Mouse (Mus musculus) hindbrain, embryonic 14.5 days (tissue): ENCODE measurements around the gene Ifnab. TPM values are rescaled to one million over a fixed set of nuclear protein-coding genes. Genes with fewer than 3 reads are reported as not detected.

Source experiments
- ATAC-seq: fragments of 200-750 bp; cut with Nextera tagmentation; 2 replicates; pipeline ENCODE4 v1.8.0; 2017; ENCODE audit warnings: moderate number of reproducible peaks, mild to moderate bottlenecking, moderate TSS enrichment, moderate library complexity; ENCODE audit not compliant: low FRiP score
- DNase-seq: peaks from one replicate; pipeline ENCODE4 v3.0.0-alpha.2; 2015; ENCODE audit warnings: low spot score
- H3K27ac ChIP-seq: fragments of 300-500 bp; sonication (generic); 2 replicates; pipeline ENCODE4 v1.5.1; 2014; ENCODE audit warnings: mild to moderate bottlenecking, moderate library complexity
- H3K27me3 ChIP-seq: fragments of 300-500 bp; sonication (generic); 2 replicates; pipeline ENCODE4 v1.6.1; 2014; ENCODE audit warnings: mild to moderate bottlenecking, low read length, mixed read lengths; ENCODE audit not compliant: control insufficient read depth, insufficient read depth
- H3K36me3 ChIP-seq: fragments of 300-500 bp; sonication (generic); replicated peaks from 2 replicates; pipeline ENCODE4 v1.6.1; 2014; ENCODE audit not compliant: control insufficient read depth, insufficient read depth
- H3K4me1 ChIP-seq: fragments of 300-500 bp; sonication (generic); replicated peaks from 2 replicates; pipeline ENCODE4 v1.6.1; 2014; ENCODE audit warnings: antibody characterized with exemption, low read length, mixed read lengths; ENCODE audit not compliant: control insufficient read depth, insufficient read depth
- H3K4me2 ChIP-seq: fragments of 300-500 bp; sonication (generic); replicated peaks from 2 replicates; pipeline ENCODE4 v1.6.1; 2014; ENCODE audit warnings: mild to moderate bottlenecking, moderate library complexity
- H3K4me3 ChIP-seq: fragments of 300-500 bp; sonication (generic); replicated peaks from 2 replicates; pipeline ENCODE4 v1.5.1; 2014; ENCODE audit warnings: mild to moderate bottlenecking, low read length
- H3K9ac ChIP-seq: fragments of 300-500 bp; sonication (generic); 2 replicates; pipeline ENCODE4 v1.6.1; 2014
- H3K9me3 ChIP-seq: fragments of 300-500 bp; sonication (generic); 2 replicates; pipeline ENCODE4 v1.6.1; 2016; ENCODE audit warnings: low read length; ENCODE audit not compliant: control insufficient read depth
- WGBS: fragments of 180-500 bp; shearing (Covaris S2); extraction: QIAGEN DNeasy Blood & Tissue Kit; methylation state at CpG from one replicate; pipeline ENCODE4 v1.1.7; 2014; 5-methylcytosine and 5-hydroxymethylcytosine counted together
- polyA plus RNA-seq: library from polyadenylated mRNA; unstranded; fragments of >200 nt; fragmentation: Nextera tagmentation; extraction: Ambion mirVana; gene quantifications from 2 replicates; pipeline ENCODE4 v1.2.1, GENCODE M21; 2014

Gene Ifnab
- not detected in 2 replicates for polyA plus RNA-seq

- no peak within 1 kb of the TSS for H3K9ac ChIP-seq
- no peaks in the 10 kb centered on the region for H3K36me3 ChIP-seq
- H3K27ac ChIP-seq, result no peak within 1 kb of the TSS
- DNase-seq (no peak), ATAC-seq (no peak)
- H3K9me3 ChIP-seq, result no peaks in the 10 kb centered on the region
- H3K4me3 ChIP-seq, result no peak within 1 kb of the TSS
- H3K27me3 ChIP-seq, result no peaks in the 10 kb centered on the region
- H3K4me1 ChIP-seq, result no peaks in the 10 kb centered on the region
- 60% methylated on average over 2 of the region's 2 CpGs for WGBS
- H3K4me2 ChIP-seq, result no peak within 1 kb of the TSS
These were observed at the start of gene Ifnab for GRCm38 (mm10) chr4:88691259-88691658. Gene Ifnab, minus strand, starts transcription at chr4:88691359.

- no peak overlapping the region for H3K9ac ChIP-seq
- no peak overlapping the region for H3K4me3 ChIP-seq
- H3K4me1 ChIP-seq, result no peaks in the 10 kb centered on the region
- ATAC-seq (no peak), DNase-seq (no peak)
- H3K9me3 ChIP-seq, result no peaks in the 10 kb centered on the region
- no peaks in the 10 kb centered on the region for H3K27me3 ChIP-seq
- H3K4me2 ChIP-seq, result no peak overlapping the region
- 92% methylated on average over 6 of the region's 6 CpGs for WGBS
- no peak overlapping the region for H3K27ac ChIP-seq
- H3K36me3 ChIP-seq, result no peaks in the 10 kb centered on the region
These were observed 47.9 kb upstream of the Ifnab start for GRCm38 (mm10) chr4:88739036-88739435.

GRCm38 (mm10) chr4:88738480-88738879 lies 47.3 kb upstream of the Ifnab start:
- Histone ChIP-seq H3K4me1 (no peaks in the 10 kb centered on the region), H3K9ac (no peak overlapping the region), H3K4me2 (no peak overlapping the region), H3K27me3 (no peaks in the 10 kb centered on the region), H3K27ac (no peak overlapping the region), H3K9me3 (no peaks in the 10 kb centered on the region), H3K4me3 (no peak overlapping the region), H3K36me3 (no peaks in the 10 kb centered on the region)
- ATAC-seq, result no peak
- 5% methylated on average over 2 of the region's 2 CpGs for WGBS
- DNase-seq, result peak; percentile 72

- WGBS, result 2% methylated on average over 1 of the region's 1 CpGs
- no peaks in the 10 kb centered on the region for H3K36me3 ChIP-seq
- no peaks in the 10 kb centered on the region for H3K4me1 ChIP-seq
- no peaks in the 10 kb centered on the region for H3K9me3 ChIP-seq
- H3K27me3 ChIP-seq, result no peaks in the 10 kb centered on the region
- no peak overlapping the region for H3K4me2 ChIP-seq
- ATAC-seq (no peak), DNase-seq (no peak)
- no peak overlapping the region for H3K4me3 ChIP-seq
- H3K27ac ChIP-seq, result no peak overlapping the region
- H3K9ac ChIP-seq, result no peak overlapping the region
These were observed 36.2 kb upstream of the Ifnab start for GRCm38 (mm10) chr4:88727324-88727723.

- Histone ChIP-seq H3K36me3 (no peaks in the 10 kb centered on the region), H3K27me3 (no peaks in the 10 kb centered on the region), H3K27ac (no peak overlapping the region), H3K4me2 (no peak overlapping the region), H3K9me3 (no peaks in the 10 kb centered on the region), H3K4me1 (no peaks in the 10 kb centered on the region), H3K9ac (no peak overlapping the region), H3K4me3 (no peak overlapping the region)
- WGBS, result 88% methylated on average over 6 of the region's 6 CpGs
- DNase-seq (no peak), ATAC-seq (no peak)
These were observed 35.6 kb upstream of the Ifnab start for GRCm38 (mm10) chr4:88726727-88727126.

GRCm38 (mm10) chr4:88723497-88724090 lies 32.4 kb upstream of the Ifnab start:
- H3K9me3 ChIP-seq, result no peaks in the 10 kb centered on the region
- H3K36me3 ChIP-seq, result peaks cover 9% of the 10 kb centered on the region
- ATAC-seq (no peak), DNase-seq (no peak)
- no peak overlapping the region for H3K9ac ChIP-seq
- no peak overlapping the region for H3K4me2 ChIP-seq
- H3K27ac ChIP-seq, result no peak overlapping the region
- H3K4me1 ChIP-seq, result peaks cover 26% of the 10 kb centered on the region
- no peak overlapping the region for H3K4me3 ChIP-seq
- 65% methylated on average over 8 of the region's 8 CpGs for WGBS
- no peaks in the 10 kb centered on the region for H3K27me3 ChIP-seq

- peak; percentile 92 for DNase-seq
- Histone ChIP-seq H3K4me1 (peaks cover 35% of the 10 kb centered on the region), H3K36me3 (peaks cover 10% of the 10 kb centered on the region), H3K27me3 (no peaks in the 10 kb centered on the region), H3K9me3 (no peaks in the 10 kb centered on the region), H3K27ac (peak within 1 kb of the TSS; percentile 98), H3K4me2 (peak within 1 kb of the TSS; percentile 88), H3K4me3 (peak within 1 kb of the TSS; percentile 94), H3K9ac (peak within 1 kb of the TSS; percentile 99)
- peak; percentile 99 for ATAC-seq
- WGBS, result under 1% methylated on average over 80 of the region's 82 CpGs
These were observed 30.9 kb upstream of the Ifnab start, which contains the start of the genes Gm26566 and Klhl9 for GRCm38 (mm10) chr4:88721791-88722721. Gene Gm26566, plus strand, starts transcription at chr4:88721805. Gene Klhl9, minus strand, starts transcription at chr4:88722465.

GRCm38 (mm10) chr4:88718715-88719114 lies 27.6 kb upstream of the Ifnab start:
- ATAC-seq, result no peak
- 72% methylated on average over 1 of the region's 1 CpGs for WGBS
- peak overlapping the region; percentile 50 for H3K9ac ChIP-seq

GRCm38 (mm10) chr4:88715059-88715458 lies 23.9 kb upstream of the Ifnab start:
- ATAC-seq, result no peak
- Histone ChIP-seq H3K9ac (no peak overlapping the region), H3K27ac (no peak overlapping the region), H3K4me2 (no peak overlapping the region), H3K27me3 (no peaks in the 10 kb centered on the region), H3K36me3 (peaks cover 34% of the 10 kb centered on the region), H3K9me3 (no peaks in the 10 kb centered on the region), H3K4me3 (no peak overlapping the region), H3K4me1 (peaks cover 25% of the 10 kb centered on the region)
- no peak for DNase-seq

More at GRCm38 (mm10) chr4:88718715-88719114, 27.6 kb upstream of the Ifnab start:
- no peak for DNase-seq
- H3K9me3 ChIP-seq, result no peaks in the 10 kb centered on the region
- H3K36me3 ChIP-seq, result peaks cover 40% of the 10 kb centered on the region
- peak overlapping the region; percentile 28 for H3K4me3 ChIP-seq
- peaks cover 38% of the 10 kb centered on the region for H3K4me1 ChIP-seq
- H3K4me2 ChIP-seq, result peak overlapping the region; percentile 88
- no peak overlapping the region for H3K27ac ChIP-seq
- H3K27me3 ChIP-seq, result no peaks in the 10 kb centered on the region
